Mouse (Mus musculus): ENCODE data around the gene Serpine1.

DNA sequence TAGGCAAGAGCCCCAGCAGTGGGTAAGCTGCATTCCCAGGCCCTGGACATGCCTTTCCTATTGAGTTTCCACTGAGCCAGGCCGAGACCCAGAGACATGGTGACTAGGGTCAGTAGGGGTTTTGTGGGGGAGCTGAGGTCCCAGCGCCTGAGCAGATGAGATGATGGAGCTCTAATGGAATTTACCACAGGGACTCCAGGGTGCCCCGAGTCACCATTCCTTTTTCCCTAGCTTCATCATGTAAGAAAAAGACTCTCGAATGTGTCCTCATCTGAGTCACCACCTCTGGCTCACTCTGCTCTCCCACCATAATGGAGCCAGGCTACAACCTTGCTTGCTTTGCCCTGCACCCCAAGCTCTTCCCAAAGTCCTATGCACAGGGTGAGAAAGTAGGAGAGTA is 11.0 kb upstream of the Serpine1 start:
- TF ChIP-seq CTCF (IDR thresholded peaks at IDR 0.05; ENCODE audit: low read depth, low read length) (no peak), POLR2A (IDR thresholded peaks at IDR 0.05; ENCODE audit: extremely low read depth, insufficient read depth, low read length) (no peak)
